Mouse (Mus musculus) heart, embryonic 16.5 days (tissue): ENCODE data around the gene Blmh. TPM values are rescaled to one million over a fixed set of nuclear protein-coding genes. Genes with fewer than 3 reads are reported as not detected.

Source experiments
- ATAC-seq: fragments of 200-750 bp; cut with Nextera tagmentation; replicated peaks from 2 replicates; pipeline ENCODE4 v1.8.0; 2017; ENCODE audit warnings: moderate number of reproducible peaks; ENCODE audit not compliant: insufficient read depth, low FRiP score; ENCODE audit errors: extremely low read depth
- H3K27ac ChIP-seq: fragments of 300-500 bp; sonication (generic); 2 replicates; pipeline ENCODE4 v1.5.1; 2014; ENCODE audit warnings: mild to moderate bottlenecking, low read length, control low read depth, moderate library complexity
- H3K27me3 ChIP-seq: fragments of 300-500 bp; sonication (generic); 2 replicates; pipeline ENCODE4 v1.6.1; 2014; ENCODE audit warnings: low read length, mixed read lengths; ENCODE audit not compliant: control insufficient read depth, insufficient read depth
- H3K36me3 ChIP-seq: fragments of 300-500 bp; sonication (generic); 2 replicates; pipeline ENCODE4 v1.6.1; 2014; ENCODE audit not compliant: control insufficient read depth, insufficient read depth
- H3K4me1 ChIP-seq: fragments of 300-500 bp; sonication (generic); 2 replicates; pipeline ENCODE4 v1.6.1; 2014; ENCODE audit warnings: low read length, mixed read lengths; ENCODE audit not compliant: control insufficient read depth, insufficient read depth
- H3K4me2 ChIP-seq: fragments of 300-500 bp; sonication (generic); 2 replicates; pipeline ENCODE4 v1.6.1; 2014; ENCODE audit warnings: low read depth, mild to moderate bottlenecking, control low read depth, low read length
- H3K4me3 ChIP-seq: fragments of 300-500 bp; sonication (generic); 2 replicates; pipeline ENCODE4 v1.5.1; 2014; ENCODE audit warnings: mild to moderate bottlenecking, control low read depth, low read length
- H3K9ac ChIP-seq: fragments of 300-500 bp; sonication (generic); 2 replicates; pipeline ENCODE4 v1.6.1; 2014; ENCODE audit warnings: low read length, control low read depth
- H3K9me3 ChIP-seq: fragments of 300-500 bp; sonication (generic); replicated peaks from 2 replicates; pipeline ENCODE4 v1.6.1; 2016; ENCODE audit warnings: low read length; ENCODE audit not compliant: control insufficient read depth
- WGBS: fragments of 180-500 bp; shearing (Covaris S2); extraction: QIAGEN DNeasy Blood & Tissue Kit; methylation state at CpG from one replicate; pipeline ENCODE4 v1.1.7; 2014; 5-methylcytosine and 5-hydroxymethylcytosine counted together
- polyA plus RNA-seq: library from polyadenylated mRNA; unstranded; fragments of >200 nt; fragmentation: Nextera tagmentation; extraction: Ambion mirVana; gene quantifications from 2 replicates; pipeline ENCODE4 v1.2.1, GENCODE M21; 2015

Blmh gene
- polyA plus RNA-seq, 1 experiment from 2014 or later: 107 TPM

GRCm38 (mm10) chr11:77021749-77022396, 97.3 kb downstream of the Blmh start:
- H3K4me2 ChIP-seq: no peak overlapping the region
- no peaks in the 10 kb centered on the region; the same call in none of the 2 replicates for H3K27me3 ChIP-seq
- H3K4me1 ChIP-seq: no peaks in the 10 kb centered on the region
- H3K27ac ChIP-seq: no peak overlapping the region
- whole genome bisulfite sequencing: 76% methylated on average over 9 of the region's 9 CpGs
- no peaks in the 10 kb centered on the region for H3K36me3 ChIP-seq
- no peak overlapping the region for H3K4me3 ChIP-seq
- ATAC-seq: no peak
- H3K9ac ChIP-seq: no peak overlapping the region
- no peaks in the 10 kb centered on the region for H3K9me3 ChIP-seq

- Histone ChIP-seq H3K4me1 (no peaks in the 10 kb centered on the region), H3K27me3 (no peaks in the 10 kb centered on the region), H3K36me3 (no peaks in the 10 kb centered on the region), H3K9me3 (no peaks in the 10 kb centered on the region), H3K4me2 (no peak overlapping the region), H3K27ac (no peak overlapping the region), H3K9ac (no peak overlapping the region), H3K4me3 (no peak overlapping the region)
- WGBS: 49% methylated on average over 3 of the region's 3 CpGs
- no peak for ATAC-seq
Observed at GRCm38 (mm10) chr11:77026559-77026958, 102.0 kb downstream of the Blmh start.

- H3K4me1 ChIP-seq: no peaks in the 10 kb centered on the region
- 79% methylated on average over 3 of the region's 3 CpGs for WGBS
- H3K4me2 ChIP-seq: no peak overlapping the region
Observed at GRCm38 (mm10) chr11:77028157-77028556, 103.5 kb downstream of the Blmh start.

GRCm38 (mm10) chr11:77031151-77031934, 106.7 kb downstream of the Blmh start:
- Histone ChIP-seq H3K27me3 (no peaks in the 10 kb centered on the region), H3K9ac (no peak overlapping the region), H3K27ac (no peak overlapping the region), H3K9me3 (no peaks in the 10 kb centered on the region), H3K4me2 (no peak overlapping the region), H3K4me3 (no peak overlapping the region), H3K4me1 (no peaks in the 10 kb centered on the region), H3K36me3 (no peaks in the 10 kb centered on the region)
- WGBS: 69% methylated on average over 14 of the region's 14 CpGs
- ATAC-seq: no peak

More at GRCm38 (mm10) chr11:77028157-77028556, 103.5 kb downstream of the Blmh start:
- H3K9me3 ChIP-seq: no peaks in the 10 kb centered on the region
- no peak for ATAC-seq
- H3K4me3 ChIP-seq: no peak overlapping the region
- no peak overlapping the region for H3K27ac ChIP-seq
- no peak overlapping the region for H3K9ac ChIP-seq
- no peaks in the 10 kb centered on the region for H3K27me3 ChIP-seq
- no peaks in the 10 kb centered on the region for H3K36me3 ChIP-seq

Other genes with a start within 250 kb of the Blmh start
- gene Trarg1, start 245.0 kb upstream of the Blmh start, polyA plus RNA-seq: 0.51 and 0.54 TPM in 2 replicates
- 20.9 and 21.4 TPM in 2 replicates for gene Gosr1, start 161.2 kb upstream of the Blmh start, polyA plus RNA-seq
- gene Cpd, start 77.8 kb upstream of the Blmh start, polyA plus RNA-seq: 6.9 and 10.0 TPM in 2 replicates
- 0.21 and 2.7 TPM in 2 replicates for gene Tmigd1, start 22.6 kb upstream of the Blmh start, polyA plus RNA-seq
- 0.58 and 0.70 TPM in 2 replicates for gene Slc6a4, start 73.8 kb downstream of the Blmh start, polyA plus RNA-seq
- gene Nsrp1, start 153.6 kb downstream of the Blmh start, polyA plus RNA-seq: 45.2 and 50.1 TPM in 2 replicates